Mouse (Mus musculus) liver, embryonic 13.5 days (tissue): ENCODE data around the gene Hmgcl. TPM values are rescaled to one million over a fixed set of nuclear protein-coding genes. Genes with fewer than 3 reads are reported as not detected.
"Not testable (repeated sequence)": the region's sequence is repeated elsewhere in the genome, so short reads cannot be mapped to it uniquely, and the experiment has no call there.

Experiments
- ATAC-seq: fragments of 200-750 bp; cut with Nextera tagmentation; 2 replicates; pipeline ENCODE4 v1.8.0; 2017; ENCODE audit warnings: low read depth, mild to moderate bottlenecking, moderate number of reproducible peaks, moderate library complexity
- DNase-seq: peaks from one replicate; pipeline ENCODE4 v3.0.0; 2022
- H3K27ac ChIP-seq: fragments of 300-500 bp; sonication (generic); 2 replicates; pipeline ENCODE4 v1.5.1; 2015; ENCODE audit warnings: moderate library complexity, mild to moderate bottlenecking, inconsistent platforms
- H3K27me3 ChIP-seq: fragments of 300-500 bp; sonication (generic); 2 replicates; pipeline ENCODE4 v1.6.1; 2015; ENCODE audit warnings: mild to moderate bottlenecking, inconsistent platforms
- H3K36me3 ChIP-seq: fragments of 300-500 bp; sonication (generic); 2 replicates; pipeline ENCODE4 v1.6.1; 2015; ENCODE audit warnings: mild to moderate bottlenecking, inconsistent platforms
- H3K4me1 ChIP-seq: fragments of 300-500 bp; sonication (generic); replicated peaks from 2 replicates; pipeline ENCODE4 v1.6.1; 2015; ENCODE audit warnings: inconsistent platforms
- H3K4me2 ChIP-seq: fragments of 300-500 bp; sonication (generic); 2 replicates; pipeline ENCODE4 v1.6.1; 2015; ENCODE audit warnings: inconsistent platforms, mild to moderate bottlenecking, moderate library complexity
- H3K4me3 ChIP-seq: fragments of 300-500 bp; sonication (generic); replicated peaks from 2 replicates; pipeline ENCODE4 v1.5.1; 2015; ENCODE audit warnings: mild to moderate bottlenecking, inconsistent platforms
- H3K9ac ChIP-seq: fragments of 300-500 bp; sonication (generic); 2 replicates; pipeline ENCODE4 v1.6.1; 2015; ENCODE audit warnings: mild to moderate bottlenecking, inconsistent platforms
- H3K9me3 ChIP-seq: fragments of 300-500 bp; sonication (generic); replicated peaks from 2 replicates; pipeline ENCODE4 v1.6.1; 2016; ENCODE audit warnings: inconsistent platforms
- WGBS: fragments of 180-500 bp; shearing (Covaris S2); methylation state at CpG from one replicate; pipeline ENCODE4 v1.1.7; 2015; ENCODE audit not compliant: insufficient replicate concordance; 5-methylcytosine and 5-hydroxymethylcytosine counted together
- polyA plus RNA-seq: library from polyadenylated mRNA; unstranded; fragments of >200 nt; fragmentation: Nextera tagmentation; extraction: Ambion mirVana; gene quantifications from 2 replicates; pipeline ENCODE4 v1.2.1, GENCODE M21; 2015

Hmgcl gene
- polyA plus RNA-seq, 1 experiment from 2014 or later = 71.9 TPM

GRCm38 (mm10) chr4:135928376-135928775 lies 17.9 kb upstream of the Hmgcl start:
- Histone ChIP-seq H3K36me3 (peaks cover 38% of the 10 kb centered on the region), H3K4me2 (no peak overlapping the region), H3K27ac (no peak overlapping the region), H3K4me1 (peaks cover 22% of the 10 kb centered on the region), H3K9me3 (no peaks in the 10 kb centered on the region), H3K4me3 (no peak overlapping the region), H3K27me3 (no peaks in the 10 kb centered on the region), H3K9ac (no peak overlapping the region)
- ATAC-seq = no peak
- 91% methylated on average over 9 of the region's 9 CpGs for WGBS
- DNase-seq = no peak

GRCm38 (mm10) chr4:135929405-135929804 lies 16.8 kb upstream of the Hmgcl start:
- no peak for DNase-seq
- Histone ChIP-seq H3K9ac (no peak overlapping the region), H3K27ac (no peak overlapping the region), H3K4me1 (peaks cover 32% of the 10 kb centered on the region), H3K27me3 (no peaks in the 10 kb centered on the region), H3K4me3 (no peak overlapping the region), H3K36me3 (peaks cover 41% of the 10 kb centered on the region), H3K9me3 (no peaks in the 10 kb centered on the region), H3K4me2 (no peak overlapping the region)
- no peak for ATAC-seq
- 75% methylated on average over 5 of the region's 5 CpGs for WGBS

GRCm38 (mm10) chr4:135929828-135930227 lies 16.4 kb upstream of the Hmgcl start:
- H3K27ac ChIP-seq = no peak overlapping the region
- WGBS = 80% methylated on average over 9 of the region's 9 CpGs
- no peaks in the 10 kb centered on the region for H3K9me3 ChIP-seq
- no peak for ATAC-seq
- DNase-seq = no peak
- H3K36me3 ChIP-seq = peaks cover 43% of the 10 kb centered on the region
- H3K4me1 ChIP-seq = peaks cover 36% of the 10 kb centered on the region
- no peak overlapping the region for H3K4me2 ChIP-seq
- H3K4me3 ChIP-seq = no peak overlapping the region
- no peaks in the 10 kb centered on the region for H3K27me3 ChIP-seq
- no peak overlapping the region for H3K9ac ChIP-seq

- ATAC-seq (no peak), DNase-seq (no peak)
- H3K4me2 ChIP-seq = no peak overlapping the region
- H3K9me3 ChIP-seq = no peaks in the 10 kb centered on the region
- no peak overlapping the region for H3K27ac ChIP-seq
- peaks cover 43% of the 10 kb centered on the region for H3K36me3 ChIP-seq
- no peaks in the 10 kb centered on the region for H3K27me3 ChIP-seq
- peaks cover 40% of the 10 kb centered on the region for H3K4me1 ChIP-seq
- no peak overlapping the region for H3K4me3 ChIP-seq
- WGBS = 85% methylated on average over 8 of the region's 8 CpGs
- no peak overlapping the region for H3K9ac ChIP-seq
These were observed 16.0 kb upstream of the Hmgcl start for GRCm38 (mm10) chr4:135930239-135930638.

- Histone ChIP-seq H3K9ac (no peak overlapping the region), H3K9me3 (no peaks in the 10 kb centered on the region), H3K4me3 (no peak overlapping the region), H3K4me1 (peaks cover 41% of the 10 kb centered on the region), H3K27me3 (no peaks in the 10 kb centered on the region), H3K27ac (no peak overlapping the region), H3K4me2 (no peak overlapping the region), H3K36me3 (peaks cover 36% of the 10 kb centered on the region)
- ATAC-seq (no peak), DNase-seq (no peak)
- WGBS = 60% methylated on average over 5 of the region's 5 CpGs
These were observed 14.4 kb upstream of the Hmgcl start for GRCm38 (mm10) chr4:135931832-135932231.

- ATAC-seq = peak; percentile 58
These were observed 11.3 kb upstream of the Hmgcl start for GRCm38 (mm10) chr4:135934708-135935500.

GRCm38 (mm10) chr4:135935502-135935901 lies 10.7 kb upstream of the Hmgcl start:
- Histone ChIP-seq H3K9ac (peak overlapping the region; percentile 44; the same call in 1 of the 2 replicates), H3K4me1 (peaks cover 63% of the 10 kb centered on the region), H3K4me2 (peak overlapping the region; percentile 33), H3K27ac (peak overlapping the region; percentile 83), H3K9me3 (no peaks in the 10 kb centered on the region), H3K4me3 (no peak overlapping the region), H3K27me3 (no peaks in the 10 kb centered on the region), H3K36me3 (peaks cover 45% of the 10 kb centered on the region)
- ATAC-seq (no peak), DNase-seq (no peak)
- 40% methylated on average over 5 of the region's 5 CpGs for WGBS

More at GRCm38 (mm10) chr4:135934708-135935500, 11.3 kb upstream of the Hmgcl start:
- Histone ChIP-seq H3K36me3 (peaks cover 46% of the 10 kb centered on the region), H3K27ac (peak overlapping the region; percentile 83), H3K4me3 (no peak overlapping the region), H3K9ac (peak overlapping the region; percentile 44; the same call in 1 of the 2 replicates), H3K4me2 (peak overlapping the region; percentile 33), H3K4me1 (peaks cover 63% of the 10 kb centered on the region), H3K9me3 (no peaks in the 10 kb centered on the region), H3K27me3 (no peaks in the 10 kb centered on the region)
- no peak for DNase-seq
- WGBS = 15% methylated on average over 12 of the region's 12 CpGs

- Histone ChIP-seq H3K27ac (peak overlapping the region; percentile 39), H3K4me1 (peaks cover 63% of the 10 kb centered on the region), H3K9me3 (no peaks in the 10 kb centered on the region), H3K4me2 (no peak overlapping the region), H3K4me3 (no peak overlapping the region), H3K36me3 (peaks cover 27% of the 10 kb centered on the region), H3K9ac (no peak overlapping the region), H3K27me3 (no peaks in the 10 kb centered on the region)
- DNase-seq = no peak
- 44% methylated on average over 7 of the region's 7 CpGs for WGBS
- ATAC-seq = peak; percentile 66
These were observed 7.4 kb upstream of the Hmgcl start for GRCm38 (mm10) chr4:135938858-135939257.

GRCm38 (mm10) chr4:135941026-135941425 lies 5.2 kb upstream of the Hmgcl start:
- Histone ChIP-seq H3K4me1 (peaks cover 49% of the 10 kb centered on the region), H3K36me3 (peaks cover 20% of the 10 kb centered on the region)
- H3K27me3 ChIP-seq, H3K9ac ChIP-seq, DNase-seq, H3K9me3 ChIP-seq, H3K27ac ChIP-seq, H3K4me2 ChIP-seq, H3K4me3 ChIP-seq, ATAC-seq: not testable (repeated sequence)
- 76% methylated on average over 8 of the region's 8 CpGs for WGBS

- H3K9ac ChIP-seq = no peak overlapping the region
- ATAC-seq = no peak
- H3K27me3 ChIP-seq = no peaks in the 10 kb centered on the region
- H3K9me3 ChIP-seq = no peaks in the 10 kb centered on the region
- H3K4me3 ChIP-seq = no peak overlapping the region
- 55% methylated on average over 6 of the region's 6 CpGs for WGBS
- H3K4me2 ChIP-seq = no peak overlapping the region
- H3K27ac ChIP-seq = no peak overlapping the region
- H3K4me1 ChIP-seq = peaks cover 42% of the 10 kb centered on the region
- H3K36me3 ChIP-seq = peaks cover 20% of the 10 kb centered on the region
- DNase-seq = no peak
These were observed 4.1 kb upstream of the Hmgcl start for GRCm38 (mm10) chr4:135942193-135942592.

GRCm38 (mm10) chr4:135943389-135943788 lies 2.9 kb upstream of the Hmgcl start:
- Histone ChIP-seq H3K27ac (no peak overlapping the region), H3K4me3 (no peak overlapping the region), H3K9me3 (no peaks in the 10 kb centered on the region), H3K4me2 (no peak overlapping the region), H3K4me1 (peaks cover 42% of the 10 kb centered on the region), H3K27me3 (no peaks in the 10 kb centered on the region), H3K9ac (no peak overlapping the region), H3K36me3 (peaks cover 20% of the 10 kb centered on the region)
- 37% methylated on average over 4 of the region's 4 CpGs for WGBS
- DNase-seq (no peak), ATAC-seq (no peak)

- no peaks in the 10 kb centered on the region for H3K27me3 ChIP-seq
- peak overlapping the region; percentile 90 for H3K4me3 ChIP-seq
- ATAC-seq = peak; percentile 6; the same call in 1 of the 2 replicates
- peak overlapping the region; percentile 77 for H3K27ac ChIP-seq
- DNase-seq = no peak
- H3K4me1 ChIP-seq = peaks cover 48% of the 10 kb centered on the region
- WGBS = 64% methylated on average over 10 of the region's 10 CpGs
- H3K9ac ChIP-seq = peak overlapping the region; percentile 43; the same call in 1 of the 2 replicates
- peak overlapping the region; percentile 89 for H3K4me2 ChIP-seq
- no peaks in the 10 kb centered on the region for H3K9me3 ChIP-seq
- peaks cover 10% of the 10 kb centered on the region for H3K36me3 ChIP-seq
These were observed 542 bp upstream of the Hmgcl start for GRCm38 (mm10) chr4:135945706-135946105.
